Mouse (Mus musculus) embryonic facial prominence, embryonic 11.5 days (tissue): Measurements from ENCODE around the gene Phlda3. TPM values are rescaled to one million over a fixed set of nuclear protein-coding genes. Genes with fewer than 3 reads are reported as not detected.

Source experiments
- ATAC-seq: fragments of 200-750 bp; cut with Nextera tagmentation; replicated peaks from 2 replicates; pipeline ENCODE4 v1.8.0; 2017; ENCODE audit warnings: low read depth; ENCODE audit not compliant: insufficient number of reproducible peaks, low FRiP score, low TSS enrichment
- DNase-seq: peaks from one replicate; pipeline ENCODE4 v3.0.0-alpha.2; 2015; ENCODE audit warnings: low spot score
- H3K27ac ChIP-seq: fragments of 300-500 bp; sonication (generic); replicated peaks from 2 replicates; pipeline ENCODE4 v1.5.1; 2014; ENCODE audit warnings: mild to moderate bottlenecking, low read depth, low read length, control low read depth
- H3K27me3 ChIP-seq: fragments of 300-500 bp; sonication (generic); 2 replicates; pipeline ENCODE4 v1.6.1; 2014; ENCODE audit warnings: mild to moderate bottlenecking, low read length, moderate library complexity, mixed read lengths; ENCODE audit not compliant: control insufficient read depth, insufficient read depth
- H3K36me3 ChIP-seq: fragments of 300-500 bp; sonication (generic); replicated peaks from 2 replicates; pipeline ENCODE4 v1.6.1; 2014; ENCODE audit warnings: low read depth, mild to moderate bottlenecking, low read length, moderate library complexity, mixed read lengths; ENCODE audit not compliant: control insufficient read depth, insufficient read depth
- H3K4me1 ChIP-seq: fragments of 300-500 bp; sonication (generic); 2 replicates; pipeline ENCODE4 v1.6.1; 2014; ENCODE audit warnings: low read length, mixed read lengths; ENCODE audit not compliant: control insufficient read depth, insufficient read depth
- H3K4me2 ChIP-seq: fragments of 300-500 bp; sonication (generic); 2 replicates; pipeline ENCODE4 v1.6.1; 2014; ENCODE audit warnings: low read depth, mild to moderate bottlenecking, control low read depth, low read length, moderate library complexity
- H3K4me3 ChIP-seq: fragments of 300-500 bp; sonication (generic); 2 replicates; pipeline ENCODE4 v1.5.1; 2014; ENCODE audit warnings: low read depth, low read length, control low read depth
- H3K9ac ChIP-seq: fragments of 300-500 bp; sonication (generic); replicated peaks from 2 replicates; pipeline ENCODE4 v1.6.1; 2014; ENCODE audit warnings: mild to moderate bottlenecking, control low read depth, low read length
- H3K9me3 ChIP-seq: fragments of 300-500 bp; sonication (generic); replicated peaks from 2 replicates; pipeline ENCODE4 v1.6.1; 2016; ENCODE audit warnings: mild to moderate bottlenecking, low read length, inconsistent platforms, mixed read lengths; ENCODE audit not compliant: control insufficient read depth
- WGBS: fragments of 180-500 bp; shearing (Covaris S2); extraction: QIAGEN DNeasy Blood & Tissue Kit; methylation state at CpG from one replicate; pipeline ENCODE4 v1.1.7; 2014; 5-methylcytosine and 5-hydroxymethylcytosine counted together
- polyA plus RNA-seq: library from polyadenylated mRNA; unstranded; fragments of >200 nt; fragmentation: Nextera tagmentation; extraction: Ambion mirVana; gene quantifications from 2 replicates; pipeline ENCODE4 v1.2.1, GENCODE M21; 2014

Gene Phlda3
- polyA plus RNA-seq, 1 experiment from 2014 or later: 33.5 TPM

- DNase-seq (peak; percentile 94), ATAC-seq (peak; percentile 74)
- Histone ChIP-seq H3K9me3 (no peaks in the 10 kb centered on the region), H3K4me2 (peak overlapping the region; percentile 85), H3K4me1 (peaks cover 16% of the 10 kb centered on the region), H3K9ac (peak overlapping the region; percentile 50), H3K4me3 (peak overlapping the region; percentile 45), H3K27ac (no peak overlapping the region; the same call in 1 of the 2 replicates), H3K36me3 (no peaks in the 10 kb centered on the region), H3K27me3 (no peaks in the 10 kb centered on the region)
- 2% methylated on average over 35 of the region's 35 CpGs for WGBS
Observed at GRCm38 (mm10) chr1:135728631-135729366, 37.1 kb upstream of the Phlda3 start.

GRCm38 (mm10) chr1:135729367-135729713 is 36.6 kb upstream of the Phlda3 start:
- Histone ChIP-seq H3K36me3 (no peaks in the 10 kb centered on the region), H3K4me3 (peak overlapping the region; percentile 45), H3K27me3 (no peaks in the 10 kb centered on the region), H3K27ac (no peak overlapping the region; the same call in 1 of the 2 replicates), H3K4me1 (peaks cover 18% of the 10 kb centered on the region), H3K9me3 (no peaks in the 10 kb centered on the region), H3K4me2 (peak overlapping the region; percentile 85), H3K9ac (peak overlapping the region; percentile 50)
- WGBS: 1% methylated on average over 11 of the region's 11 CpGs
- ATAC-seq (peak; percentile 17; the same call in 1 of the 2 replicates), DNase-seq (no peak)

GRCm38 (mm10) chr1:135729821-135730220 is 36.1 kb upstream of the Phlda3 start:
- Histone ChIP-seq H3K4me1 (peaks cover 18% of the 10 kb centered on the region), H3K36me3 (no peaks in the 10 kb centered on the region), H3K9ac (peak overlapping the region; percentile 50), H3K9me3 (no peaks in the 10 kb centered on the region), H3K4me3 (peak overlapping the region; percentile 45), H3K27me3 (no peaks in the 10 kb centered on the region), H3K27ac (no peak overlapping the region; the same call in 1 of the 2 replicates), H3K4me2 (peak overlapping the region; percentile 85)
- 25% methylated on average over 4 of the region's 4 CpGs for WGBS
- ATAC-seq: no peak
- no peak for DNase-seq

GRCm38 (mm10) chr1:135730296-135730695 is 35.6 kb upstream of the Phlda3 start:
- Histone ChIP-seq H3K9me3 (no peaks in the 10 kb centered on the region), H3K36me3 (no peaks in the 10 kb centered on the region), H3K27ac (no peak overlapping the region), H3K4me3 (no peak overlapping the region), H3K27me3 (no peaks in the 10 kb centered on the region), H3K4me1 (peaks cover 20% of the 10 kb centered on the region), H3K4me2 (peak overlapping the region; percentile 85; the same call in 1 of the 2 replicates), H3K9ac (peak overlapping the region; percentile 7; the same call in 1 of the 2 replicates)
- ATAC-seq: no peak
- no peak for DNase-seq
- 29% methylated on average over 3 of the region's 3 CpGs for WGBS

DNA sequence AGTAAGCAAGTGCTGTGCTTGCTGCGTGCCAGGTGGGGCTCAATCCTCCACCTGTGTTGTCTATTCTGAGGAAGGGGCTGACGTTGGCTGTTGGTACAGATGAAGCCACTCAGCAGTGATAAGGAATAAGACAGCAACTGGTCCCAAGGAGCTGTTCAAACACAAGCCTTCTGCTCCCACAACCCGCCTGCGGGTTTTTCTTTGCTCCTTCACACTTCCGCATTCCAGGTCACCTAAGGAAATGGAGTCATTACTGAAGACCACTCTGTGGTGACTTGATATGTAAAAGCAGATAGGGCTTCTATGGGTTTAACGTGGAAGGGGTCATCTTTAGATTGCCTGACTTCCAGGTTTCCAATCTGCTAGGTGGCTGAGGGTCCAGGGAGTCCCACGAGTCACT is 34.5 kb upstream of the Phlda3 start:
- Histone ChIP-seq H3K27me3 (no peaks in the 10 kb centered on the region), H3K4me2 (no peak overlapping the region), H3K36me3 (no peaks in the 10 kb centered on the region), H3K4me1 (peaks cover 24% of the 10 kb centered on the region), H3K27ac (peak overlapping the region; percentile 65), H3K9me3 (no peaks in the 10 kb centered on the region), H3K9ac (no peak overlapping the region), H3K4me3 (no peak overlapping the region)
- DNase-seq: no peak
- no peak for ATAC-seq
- WGBS: 52% methylated on average over 7 of the region's 7 CpGs

DNA sequence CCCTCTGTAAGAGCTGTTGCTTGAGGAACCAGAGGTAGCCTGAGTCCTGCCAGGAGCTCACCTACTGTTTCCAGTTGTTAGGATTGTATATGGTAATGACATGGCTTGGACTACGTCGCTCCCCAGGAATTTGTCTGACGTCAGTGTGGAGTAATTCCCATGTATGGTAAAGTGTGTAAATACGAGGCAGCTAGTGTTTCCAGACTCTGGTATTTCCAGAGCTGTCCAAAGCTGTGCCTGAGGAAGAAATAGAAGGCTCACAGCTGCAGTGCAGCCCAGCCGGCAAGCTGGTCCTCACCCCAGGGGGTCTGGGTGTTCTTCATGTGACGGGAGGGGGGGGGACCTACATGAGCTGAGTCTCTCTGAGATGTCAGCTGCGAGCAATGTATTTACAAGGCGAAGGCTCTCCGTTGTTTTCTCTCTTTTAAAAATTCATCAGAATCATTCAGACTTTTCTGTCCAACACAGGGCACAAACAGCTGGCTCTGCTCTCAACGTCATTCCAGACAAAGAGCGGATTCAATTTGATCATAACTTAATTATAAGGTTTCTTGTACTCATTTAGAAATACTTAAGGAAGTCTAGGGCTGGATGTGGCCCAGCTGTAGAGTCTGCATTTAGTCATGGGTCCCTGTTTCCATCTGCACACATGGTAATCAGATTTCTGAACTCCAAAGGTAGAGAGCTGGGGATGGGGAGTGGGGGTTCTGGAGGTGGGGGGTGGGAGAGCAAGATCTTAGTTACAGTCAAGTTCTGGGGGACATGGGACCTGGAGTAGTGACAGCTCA is 33.8 kb upstream of the Phlda3 start:
- peak overlapping the region; percentile 65 for H3K27ac ChIP-seq
- peak; percentile 90 for DNase-seq
- no peak overlapping the region for H3K4me2 ChIP-seq
- H3K9ac ChIP-seq: no peak overlapping the region
- H3K27me3 ChIP-seq: no peaks in the 10 kb centered on the region
- peak; percentile 74 for ATAC-seq
- peaks cover 24% of the 10 kb centered on the region for H3K4me1 ChIP-seq
- no peak overlapping the region for H3K4me3 ChIP-seq
- no peaks in the 10 kb centered on the region for H3K9me3 ChIP-seq
- H3K36me3 ChIP-seq: no peaks in the 10 kb centered on the region
- whole genome bisulfite sequencing: 29% methylated on average over 11 of the region's 11 CpGs

GRCm38 (mm10) chr1:135734225-135734937 is 31.5 kb upstream of the Phlda3 start:
- H3K4me3 ChIP-seq: no peak overlapping the region
- H3K27ac ChIP-seq: no peak overlapping the region
- peaks cover 24% of the 10 kb centered on the region for H3K4me1 ChIP-seq
- H3K9ac ChIP-seq: no peak overlapping the region
- no peak overlapping the region for H3K4me2 ChIP-seq
- 21% methylated on average over 6 of the region's 7 CpGs for WGBS
- ATAC-seq (no peak), DNase-seq (no peak)
- H3K9me3 ChIP-seq: no peaks in the 10 kb centered on the region
- H3K36me3 ChIP-seq: no peaks in the 10 kb centered on the region
- H3K27me3 ChIP-seq: no peaks in the 10 kb centered on the region
